Mouse (Mus musculus) hindbrain, embryonic 10.5 days (tissue): Measurements from ENCODE around the gene Rpap2. TPM values are rescaled to one million over a fixed set of nuclear protein-coding genes. Genes with fewer than 3 reads are reported as not detected.

Source experiments
- DNase-seq: peaks from one replicate; pipeline ENCODE4 v3.0.0-alpha.2; 2017; ENCODE audit warnings: low spot score
- H3K27ac ChIP-seq: fragments of 300-500 bp; sonication (generic); 2 replicates; pipeline ENCODE4 v1.5.1; 2016; ENCODE audit warnings: mild to moderate bottlenecking, moderate library complexity
- H3K27me3 ChIP-seq: fragments of 300-500 bp; sonication (generic); 2 replicates; pipeline ENCODE4 v1.6.1; 2016; ENCODE audit warnings: mild to moderate bottlenecking; ENCODE audit not compliant: poor library complexity, insufficient read depth, severe bottlenecking
- H3K36me3 ChIP-seq: fragments of 300-500 bp; sonication (generic); 2 replicates; pipeline ENCODE4 v1.6.1; 2016; ENCODE audit warnings: mild to moderate bottlenecking, moderate library complexity
- H3K4me1 ChIP-seq: fragments of 300-500 bp; sonication (generic); replicated peaks from 2 replicates; pipeline ENCODE4 v1.6.1; 2016; ENCODE audit warnings: mild to moderate bottlenecking
- H3K4me3 ChIP-seq: fragments of 300-500 bp; sonication (generic); 2 replicates; pipeline ENCODE4 v1.5.1; 2016; ENCODE audit warnings: mild to moderate bottlenecking, moderate library complexity
- H3K9me3 ChIP-seq: fragments of 300-500 bp; sonication (generic); 2 replicates; pipeline ENCODE4 v1.6.1; 2016; ENCODE audit warnings: mild to moderate bottlenecking, moderate library complexity
- WGBS: fragments of 180-500 bp; shearing (Covaris S2); methylation state at CpG from one replicate; pipeline ENCODE4 v1.1.7; 2016; 5-methylcytosine and 5-hydroxymethylcytosine counted together
- polyA plus RNA-seq: library from polyadenylated mRNA; unstranded; fragments of >200 nt; fragmentation: Nextera tagmentation; extraction: Ambion mirVana; gene quantifications from 2 replicates; pipeline ENCODE4 v1.2.1, GENCODE M21; 2016

Gene Rpap2
- polyA plus RNA-seq, 1 experiment from 2014 or later = 15.9 TPM

- Histone ChIP-seq H3K27me3 (no peaks in the 10 kb centered on the region), H3K36me3 (peaks cover 23% of the 10 kb centered on the region), H3K4me3 (no peak overlapping the region), H3K4me1 (no peaks in the 10 kb centered on the region), H3K27ac (no peak overlapping the region), H3K9me3 (no peaks in the 10 kb centered on the region)
- 93% methylated on average over 2 of the region's 2 CpGs for WGBS
- no peak for DNase-seq
Observed at GRCm38 (mm10) chr5:107644595-107644994, 47.4 kb downstream of the Rpap2 start.

GRCm38 (mm10) chr5:107645935-107646334 lies 48.8 kb downstream of the Rpap2 start:
- Histone ChIP-seq H3K27ac (no peak overlapping the region), H3K9me3 (no peaks in the 10 kb centered on the region), H3K4me3 (no peak overlapping the region), H3K27me3 (no peaks in the 10 kb centered on the region), H3K4me1 (no peaks in the 10 kb centered on the region), H3K36me3 (peaks cover 22% of the 10 kb centered on the region; the same call in 1 of the 2 replicates)
- DNase-seq = no peak
- WGBS = 89% methylated on average over 2 of the region's 2 CpGs

GRCm38 (mm10) chr5:107647580-107647979 lies 50.4 kb downstream of the Rpap2 start:
- peaks cover 14% of the 10 kb centered on the region; the same call in 1 of the 2 replicates for H3K36me3 ChIP-seq
- WGBS = 72% methylated on average over 4 of the region's 4 CpGs
- H3K9me3 ChIP-seq = no peaks in the 10 kb centered on the region

GRCm38 (mm10) chr5:107648552-107649125 lies 51.5 kb downstream of the Rpap2 start:
- 89% methylated on average over 5 of the region's 5 CpGs for WGBS
- Histone ChIP-seq H3K4me3 (no peak overlapping the region), H3K36me3 (peaks cover 12% of the 10 kb centered on the region; the same call in 1 of the 2 replicates), H3K27me3 (no peaks in the 10 kb centered on the region), H3K4me1 (no peaks in the 10 kb centered on the region), H3K9me3 (no peaks in the 10 kb centered on the region), H3K27ac (no peak overlapping the region)
- DNase-seq = no peak

More at GRCm38 (mm10) chr5:107647580-107647979, 50.4 kb downstream of the Rpap2 start:
- no peak for DNase-seq
- H3K27ac ChIP-seq = no peak overlapping the region
- H3K4me1 ChIP-seq = no peaks in the 10 kb centered on the region
- H3K4me3 ChIP-seq = no peak overlapping the region
- H3K27me3 ChIP-seq = no peaks in the 10 kb centered on the region

GRCm38 (mm10) chr5:107649680-107650079 lies 52.5 kb downstream of the Rpap2 start:
- whole genome bisulfite sequencing = 92% methylated on average over 2 of the region's 2 CpGs
- no peaks in the 10 kb centered on the region for H3K9me3 ChIP-seq
- no peak overlapping the region for H3K4me3 ChIP-seq
- no peak for DNase-seq
- H3K4me1 ChIP-seq = no peaks in the 10 kb centered on the region
- H3K36me3 ChIP-seq = peaks cover 10% of the 10 kb centered on the region; the same call in 1 of the 2 replicates
- no peak overlapping the region for H3K27ac ChIP-seq
- H3K27me3 ChIP-seq = no peaks in the 10 kb centered on the region

GRCm38 (mm10) chr5:107650427-107650826 lies 53.3 kb downstream of the Rpap2 start:
- Histone ChIP-seq H3K36me3 (0 out of 2 replicates have a peak, but pooled peaks cover 6% of the 10 kb centered on the region), H3K4me3 (no peak overlapping the region), H3K4me1 (no peaks in the 10 kb centered on the region), H3K27me3 (no peaks in the 10 kb centered on the region), H3K27ac (no peak overlapping the region), H3K9me3 (no peaks in the 10 kb centered on the region)
- WGBS = 88% methylated on average over 1 of the region's 1 CpGs
- DNase-seq = no peak

GRCm38 (mm10) chr5:107652055-107652660 lies 55.0 kb downstream of the Rpap2 start:
- Histone ChIP-seq H3K27ac (no peak overlapping the region), H3K4me1 (no peaks in the 10 kb centered on the region), H3K9me3 (no peaks in the 10 kb centered on the region), H3K4me3 (no peak overlapping the region), H3K36me3 (peaks cover 7% of the 10 kb centered on the region), H3K27me3 (no peaks in the 10 kb centered on the region)
- 88% methylated on average over 4 of the region's 4 CpGs for WGBS
- no peak for DNase-seq

- H3K27ac ChIP-seq = no peak overlapping the region
- no peak for DNase-seq
- WGBS = 73% methylated on average over 5 of the region's 5 CpGs
- no peaks in the 10 kb centered on the region for H3K36me3 ChIP-seq
- no peaks in the 10 kb centered on the region for H3K4me1 ChIP-seq
- no peak overlapping the region for H3K4me3 ChIP-seq
- H3K27me3 ChIP-seq = no peaks in the 10 kb centered on the region
- no peaks in the 10 kb centered on the region for H3K9me3 ChIP-seq
Observed at GRCm38 (mm10) chr5:107678392-107678791, 81.2 kb downstream of the Rpap2 start.

GRCm38 (mm10) chr5:107681300-107681699 lies 84.1 kb downstream of the Rpap2 start:
- H3K27me3 ChIP-seq = peaks cover 3% of the 10 kb centered on the region; the same call in 1 of the 2 replicates
- H3K36me3 ChIP-seq = no peaks in the 10 kb centered on the region
- no peak for DNase-seq
- no peak overlapping the region for H3K4me3 ChIP-seq
- H3K9me3 ChIP-seq = no peaks in the 10 kb centered on the region
- H3K4me1 ChIP-seq = no peaks in the 10 kb centered on the region
- whole genome bisulfite sequencing = 84% methylated on average over 5 of the region's 5 CpGs
- H3K27ac ChIP-seq = no peak overlapping the region

- no peak overlapping the region for H3K4me3 ChIP-seq
- H3K36me3 ChIP-seq = no peaks in the 10 kb centered on the region
- H3K27me3 ChIP-seq = peaks cover 29% of the 10 kb centered on the region
- H3K27ac ChIP-seq = no peak overlapping the region
- WGBS = 81% methylated on average over 2 of the region's 2 CpGs
- no peaks in the 10 kb centered on the region for H3K9me3 ChIP-seq
- DNase-seq = no peak
- H3K4me1 ChIP-seq = peaks cover 12% of the 10 kb centered on the region
Observed at GRCm38 (mm10) chr5:107684380-107684779, 87.2 kb downstream of the Rpap2 start.

GRCm38 (mm10) chr5:107687161-107687560 lies 90.0 kb downstream of the Rpap2 start:
- no peak for DNase-seq
- WGBS = 92% methylated on average over 5 of the region's 5 CpGs
- Histone ChIP-seq H3K4me1 (peaks cover 12% of the 10 kb centered on the region), H3K27ac (no peak overlapping the region), H3K9me3 (no peaks in the 10 kb centered on the region), H3K4me3 (no peak overlapping the region), H3K36me3 (no peaks in the 10 kb centered on the region), H3K27me3 (peaks cover 40% of the 10 kb centered on the region)

- peak overlapping the region; percentile 75 for H3K27ac ChIP-seq
- peaks cover 12% of the 10 kb centered on the region for H3K4me1 ChIP-seq
- H3K27me3 ChIP-seq = peaks cover 40% of the 10 kb centered on the region
- peak; percentile 85 for DNase-seq
- no peaks in the 10 kb centered on the region for H3K9me3 ChIP-seq
- WGBS = 18% methylated on average over 46 of the region's 46 CpGs
- peak overlapping the region; percentile 55 for H3K4me3 ChIP-seq
- H3K36me3 ChIP-seq = no peaks in the 10 kb centered on the region
Observed at GRCm38 (mm10) chr5:107687592-107688498, 90.7 kb downstream of the Rpap2 start.

- no peaks in the 10 kb centered on the region for H3K9me3 ChIP-seq
- H3K36me3 ChIP-seq = no peaks in the 10 kb centered on the region
- DNase-seq = no peak
- peak overlapping the region; percentile 75 for H3K27ac ChIP-seq
- 30% methylated on average over 9 of the region's 9 CpGs for WGBS
- H3K4me1 ChIP-seq = peaks cover 12% of the 10 kb centered on the region
- H3K27me3 ChIP-seq = peaks cover 40% of the 10 kb centered on the region
- H3K4me3 ChIP-seq = peak overlapping the region; percentile 55
Observed at GRCm38 (mm10) chr5:107688499-107688866, 91.3 kb downstream of the Rpap2 start.
